Comparison of ENCODE assay signal across 21 mouse cellular contexts in the genomic region with DNA sequence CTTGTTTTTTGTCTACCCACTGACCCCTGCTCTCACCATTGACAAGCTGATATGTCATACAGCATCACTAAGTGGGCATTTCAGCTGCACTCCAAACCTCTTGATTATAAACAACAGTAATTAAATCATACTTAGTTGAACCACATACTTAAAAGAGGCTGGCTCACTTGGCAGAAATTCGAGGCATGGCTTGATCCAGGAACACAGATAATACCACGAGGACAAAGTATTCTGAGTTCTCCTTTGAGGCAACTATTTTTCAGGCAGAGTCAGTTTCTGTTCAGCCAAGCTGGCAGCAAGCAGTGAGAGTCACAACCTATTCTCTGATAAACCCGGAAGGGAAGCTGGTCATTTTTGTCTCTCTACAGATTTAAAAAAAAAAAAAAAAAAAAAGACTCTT.
DNase-seq lines count a peak whose midpoint lies in the region; TF ChIP-seq lines count a peak whose summit lies in the region.
"Had no signal": no experiment of that assay in that cellular context is flagged by ENCODE, and none has a peak within 500 bp of the region (broad histone marks: within the 10 kb centered on the region; RNA-seq: fewer than 3 reads in every experiment).

No protein-coding gene starts in this region.

- no peak for TF ChIP-seq CTCF in thymus, adult 2 months (IDR thresholded peaks at IDR 0.05; ENCODE audit: borderline replicate concordance, control insufficient read depth, extremely low read depth, insufficient read depth, low read length, poor library complexity)

- H3K4me1 ChIP-seq in thymus, adult 2 months (replicated peaks; ENCODE audit: control insufficient read depth, insufficient read depth, low read length), result no peaks in the 10 kb centered on the region
- H3K4me1 ChIP-seq: embryonic facial prominence, embryonic 12.5 days; embryonic facial prominence, embryonic 15.5 days; hindbrain, embryonic 13.5 days; intestine, embryonic 15.5 days had no signal

- no peaks in the 10 kb centered on the region for H3K27me3 ChIP-seq in thymus, adult 2 months (ENCODE audit: control insufficient read depth, insufficient read depth, low read length)
- H3K27me3 ChIP-seq: CH12.LX; embryonic facial prominence, embryonic 12.5 days; embryonic facial prominence, embryonic 15.5 days; hindbrain, embryonic 13.5 days; intestine, embryonic 15.5 days; Patski had no signal

- H3K27ac ChIP-seq in thymus, adult 2 months (ENCODE audit: control insufficient read depth, insufficient read depth, low read length), result no peak overlapping the region
- H3K27ac ChIP-seq: embryonic facial prominence, embryonic 12.5 days; embryonic facial prominence, embryonic 15.5 days; gastrocnemius, adult 2 months; heart, adult 2 months; hindbrain, embryonic 10.5 days; hindbrain, embryonic 13.5 days; intestine, embryonic 15.5 days had no signal

- no peak overlapping the region for H3K4me3 ChIP-seq in thymus, adult 2 months (ENCODE audit: control insufficient read depth, insufficient read depth, low read length)
- H3K4me3 ChIP-seq: embryonic facial prominence, embryonic 12.5 days; embryonic facial prominence, embryonic 15.5 days; gastrocnemius, adult 2 months; heart, adult 2 months; hindbrain, embryonic 10.5 days; hindbrain, embryonic 13.5 days; intestine, embryonic 15.5 days had no signal

- DNase-seq in heart, adult 8-10 months (ENCODE audit: low spot score), result peak; percentile 17
- no peak for DNase-seq in heart, adult 9 months (ENCODE audit: low spot score in 2 of 2)
- DNase-seq in testis, postnatal 14 days (ENCODE audit: low spot score), result peak; percentile 22
- no peak for DNase-seq in testis, postnatal 10 days (ENCODE audit: low spot score)
- DNase-seq in adipocyte (ENCODE audit: low spot score), result peak; percentile 3
- DNase-seq in spleen, adult 18-20 months, result no peak
- no peak for DNase-seq in thymus, adult 2 months
- DNase-seq: adrenal gland, adult 2 months; B cell, adult 2 months; forebrain, postnatal 0 days; gastrocnemius, postnatal 14 days had no signal

- no peaks in the 10 kb centered on the region for H3K36me3 ChIP-seq in thymus, adult 2 months (ENCODE audit: control insufficient read depth, insufficient read depth, low read length)
- H3K36me3 ChIP-seq: embryonic facial prominence, embryonic 12.5 days; embryonic facial prominence, embryonic 15.5 days; G1E; hindbrain, embryonic 10.5 days; hindbrain, embryonic 13.5 days; intestine, embryonic 15.5 days had no signal

- TF ChIP-seq POLR2A in thymus, adult 2 months (IDR thresholded peaks at IDR 0.05; ENCODE audit: control insufficient read depth, extremely low read depth, insufficient read depth, low read length, poor library complexity), result no peak

- 70% methylated on average over 3 of the region's 3 CpGs for WGBS in thymus, adult 2 months

Comparison
In these comparisons a context has a peak if more than half of its experiments do, and no peak if none do; other contexts are left out.
1. DNase-seq: peak in heart, adult 8-10 months (single experiment), testis, postnatal 14 days (single experiment) and adipocyte (single experiment); none in heart, adult 9 months (0 of 2), testis, postnatal 10 days (single experiment), spleen, adult 18-20 months (0 of 2) and thymus, adult 2 months (single experiment).